26 mouse cellular contexts compared by ENCODE assay signal in the genomic region with DNA sequence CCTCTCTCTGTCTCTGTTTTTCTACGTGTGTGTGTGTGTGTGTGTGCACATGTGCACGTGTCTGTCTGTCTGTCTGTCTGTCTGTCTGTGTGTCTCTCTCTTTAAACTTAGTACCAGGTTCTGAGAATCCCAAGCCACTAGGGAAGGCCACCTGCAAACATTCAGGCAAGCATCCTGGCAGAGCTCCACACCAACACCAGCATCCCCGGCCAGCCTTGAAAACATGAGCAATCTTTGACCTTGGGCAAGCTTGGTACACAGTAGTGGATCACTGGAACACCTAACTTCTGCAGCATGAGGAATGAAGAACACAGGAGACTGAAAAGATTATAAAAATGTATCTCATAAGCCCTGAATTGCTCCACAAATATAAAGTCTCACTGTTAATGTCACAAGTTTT.
DNase-seq lines count a peak whose midpoint lies in the region; ATAC-seq and TF ChIP-seq lines count a peak whose summit lies in the region.
"Had no signal": no experiment of that assay in that cellular context is flagged by ENCODE, and none has a peak within 500 bp of the region (broad histone marks: within the 10 kb centered on the region; RNA-seq: fewer than 3 reads in every experiment).

No protein-coding gene starts in this region.

- H3K27ac ChIP-seq in lung, postnatal 0 days (ENCODE audit: low read length): no peak overlapping the region
- H3K27ac ChIP-seq: embryonic facial prominence, embryonic 10.5 days; embryonic facial prominence, embryonic 13.5 days; forebrain, embryonic 12.5 days; forebrain, embryonic 15.5 days; heart, embryonic 10.5 days; heart, embryonic 13.5 days; hindbrain, embryonic 14.5 days; hindbrain, postnatal 0 days had no signal

- no peak for ATAC-seq in lung, postnatal 0 days
- ATAC-seq: activated CD4-positive, CD25-positive, alpha-beta regulatory T cell, adult 4 months; forebrain, embryonic 15.5 days; hindbrain, postnatal 0 days; intestine, postnatal 0 days had no signal

- no peak for TF ChIP-seq EP300 in lung, postnatal 0 days (IDR thresholded peaks at IDR 0.05)

- no peaks in the 10 kb centered on the region for H3K9me3 ChIP-seq in lung, postnatal 0 days (ENCODE audit: low read length)
- H3K9me3 ChIP-seq: embryonic facial prominence, embryonic 10.5 days; embryonic facial prominence, embryonic 13.5 days; forebrain, embryonic 12.5 days; forebrain, embryonic 15.5 days; heart, embryonic 10.5 days; heart, embryonic 13.5 days had no signal

- H3K4me3 ChIP-seq in lung, postnatal 0 days (ENCODE audit: low read depth, low read length): no peak overlapping the region
- H3K4me3 ChIP-seq: embryonic facial prominence, embryonic 10.5 days; embryonic facial prominence, embryonic 13.5 days; erythroblast, embryonic 14.5 days; forebrain, embryonic 12.5 days; forebrain, embryonic 15.5 days; heart, embryonic 10.5 days; heart, embryonic 13.5 days had no signal

- 75% methylated on average over 3 of the region's 3 CpGs for WGBS in lung, postnatal 0 days

- no peaks in the 10 kb centered on the region for H3K36me3 ChIP-seq in lung, postnatal 0 days (ENCODE audit: insufficient read depth, low read length)
- H3K36me3 ChIP-seq: embryonic facial prominence, embryonic 10.5 days; embryonic facial prominence, embryonic 13.5 days; forebrain, embryonic 12.5 days; forebrain, embryonic 15.5 days; heart, embryonic 10.5 days; heart, embryonic 13.5 days had no signal

- peak; percentile 73 to 84 for DNase-seq in adrenal gland, adult (ENCODE audit: inconsistent age in 2 of 2, low spot score in 1 of 2)
- DNase-seq in adrenal gland, postnatal 4 days (ENCODE audit: low spot score in 2 of 2): no peak
- DNase-seq in adrenal gland, adult 2 months: peak; percentile 66
- DNase-seq in adrenal gland, postnatal 14 days: peak; percentile 67
- DNase-seq in urinary bladder, postnatal 25 days (ENCODE audit: low spot score): no peak
- DNase-seq in lung, postnatal 0 days (ENCODE audit: low spot score): no peak
- DNase-seq: cerebellum, adult 11-12 months; cerebellum, adult 8-10 months; cerebellum, postnatal 10 days; cerebellum, postnatal 36 days; embryo, embryonic 11 days; gastrocnemius, postnatal 25 days; heart, adult 18-20 months; heart, postnatal 14 days; heart, postnatal 4 days had no signal

- no peak overlapping the region for H3K4me2 ChIP-seq in lung, postnatal 0 days (replicated peaks; ENCODE audit: low read depth, low read length)
- H3K4me2 ChIP-seq: embryonic facial prominence, embryonic 13.5 days; forebrain, embryonic 12.5 days; forebrain, embryonic 15.5 days; heart, embryonic 13.5 days; hindbrain, embryonic 14.5 days had no signal

- H3K27me3 ChIP-seq in lung, postnatal 0 days (replicated peaks; ENCODE audit: insufficient read depth, low read length): no peaks in the 10 kb centered on the region
- H3K27me3 ChIP-seq: embryonic facial prominence, embryonic 13.5 days; forebrain, embryonic 15.5 days had no signal

- H3K4me1 ChIP-seq in lung, postnatal 0 days (ENCODE audit: insufficient read depth, low read depth, low read length): peaks cover 5% of the 10 kb centered on the region; the same call in 1 of the 2 replicates
- H3K4me1 ChIP-seq: embryonic facial prominence, embryonic 13.5 days had no signal

- TF ChIP-seq CTCF in lung, postnatal 0 days (IDR thresholded peaks at IDR 0.05): no peak

- no peak overlapping the region for H3K9ac ChIP-seq in lung, postnatal 0 days (replicated peaks; ENCODE audit: low read depth)
- H3K9ac ChIP-seq: embryonic facial prominence, embryonic 13.5 days; forebrain, embryonic 12.5 days; forebrain, embryonic 15.5 days; heart, embryonic 13.5 days; hindbrain, embryonic 14.5 days had no signal

Comparison
In these comparisons a context has a peak if more than half of its experiments do, and no peak if none do; other contexts are left out.
1. DNase-seq: peak in adrenal gland, adult (2 of 2), adrenal gland, adult 2 months (single experiment) and adrenal gland, postnatal 14 days (single experiment); none in adrenal gland, postnatal 4 days (0 of 2), urinary bladder, postnatal 25 days (single experiment) and lung, postnatal 0 days (single experiment).